Mouse (Mus musculus) hindlimb bud, embryonic 11.5 days (tissue): Measurements from ENCODE around the gene Gm13278.
"Not testable (repeated sequence)": the region's sequence is repeated elsewhere in the genome, so short reads cannot be mapped to it uniquely, and the experiment has no call there.

Experiments used
- DNase-seq: peaks from one replicate; pipeline ENCODE4 v3.0.0-alpha.2; 2012; ENCODE audit warnings: low read depth, low spot score; ENCODE audit errors: extremely low spot score

Gm13278 gene

DNA sequence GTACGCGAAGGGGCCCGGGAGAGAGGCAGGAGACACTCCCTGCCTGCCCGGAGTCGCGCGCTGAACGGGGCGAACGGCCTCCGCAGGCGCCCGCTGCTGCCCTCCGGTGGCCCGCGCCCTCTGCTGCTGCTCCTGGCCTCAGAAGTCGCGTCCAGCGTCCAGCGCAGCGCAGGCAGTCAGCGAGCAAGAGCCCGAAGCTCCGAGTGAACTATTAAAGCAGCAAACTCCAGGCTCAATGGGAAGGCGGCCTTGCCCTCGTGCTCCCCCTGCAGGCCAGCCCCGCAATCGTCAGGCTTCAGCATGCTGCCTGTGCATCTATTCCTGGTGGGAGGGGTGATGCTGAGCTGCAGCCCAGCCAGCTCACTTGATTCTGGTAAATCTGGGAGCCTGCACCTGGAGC is at the start of gene Gm13278:
Gene Gm13278 (plus strand): TSS at position 301 of the 400 bp plus-strand sequence.
- DNase-seq = not testable (repeated sequence)

DNA sequence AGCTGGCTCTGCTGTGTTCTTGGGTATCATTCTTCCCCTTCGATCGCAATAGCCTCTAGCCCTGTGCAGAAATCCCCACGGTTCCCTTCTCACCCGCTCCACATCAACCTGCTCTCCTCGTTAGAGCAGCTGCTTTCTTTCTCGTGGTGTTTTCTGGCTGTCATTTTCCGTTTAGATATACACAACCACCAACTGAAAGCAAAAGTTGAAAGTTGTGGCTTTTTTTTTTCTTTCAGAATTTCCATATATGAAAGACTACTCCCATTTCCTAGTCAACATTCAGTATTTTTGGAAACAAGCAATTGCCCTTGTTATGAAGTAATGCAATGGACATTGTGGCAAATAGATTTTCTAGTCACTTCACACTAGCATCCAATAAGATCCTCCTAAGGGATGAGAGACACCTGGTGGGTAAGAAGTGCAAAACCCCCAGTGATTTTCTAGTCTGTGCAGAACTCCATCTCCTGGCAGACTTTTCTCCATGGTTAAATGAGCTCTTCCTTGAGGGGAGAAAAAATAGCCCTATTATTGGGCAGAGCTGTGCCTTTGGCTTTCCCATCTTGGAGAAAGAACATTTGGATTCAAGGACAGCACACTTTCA is 48.5 kb upstream of the Gm13278 start:
- DNase-seq = no peak

DNA sequence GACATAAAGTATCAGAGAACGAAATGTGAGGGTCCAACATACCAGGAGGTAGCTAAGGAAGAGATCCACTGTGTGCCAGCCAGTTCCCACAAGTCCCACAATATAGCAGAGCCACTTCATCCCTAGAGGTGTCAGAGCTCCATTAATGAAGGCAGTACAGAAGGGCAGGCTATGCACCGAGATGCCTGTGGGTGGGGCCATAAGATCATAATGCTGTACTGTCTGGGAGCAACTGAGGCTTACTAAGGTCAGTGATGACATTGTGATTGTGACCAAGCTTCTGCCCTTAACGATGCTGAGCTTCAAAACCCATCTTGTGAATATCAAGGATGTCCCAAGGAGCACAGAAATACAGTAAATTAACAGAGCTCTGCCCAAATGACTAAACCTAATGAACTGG is 47.1 kb upstream of the Gm13278 start:
- no peak for DNase-seq

DNA sequence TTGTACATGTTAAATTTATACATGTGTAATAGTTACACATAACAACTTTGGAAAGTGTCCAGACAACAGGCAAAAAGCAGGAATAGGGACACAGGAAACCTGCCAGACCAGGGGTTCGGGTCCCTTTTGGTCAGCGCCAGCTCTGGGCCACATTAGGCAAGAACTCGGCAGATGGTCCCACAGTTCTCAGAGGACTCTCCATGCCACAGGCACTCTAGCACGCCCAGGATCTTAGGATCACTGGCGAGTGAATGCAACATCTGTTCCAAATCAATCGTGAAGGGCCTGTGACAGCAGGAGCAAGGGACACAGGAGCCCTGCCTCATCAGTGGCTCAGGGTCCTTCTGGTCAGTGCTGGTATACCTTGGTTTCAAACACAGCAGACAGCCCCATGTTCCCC is 41.4 kb upstream of the Gm13278 start:
- DNase-seq = no peak

GRCm38 (mm10) chr4:88754818-88755340 is 36.5 kb upstream of the Gm13278 start, which contains the start of gene Gm13271:
TSS of gene Gm13271 (plus strand) at chr4:88754868.
- DNase-seq = not testable (repeated sequence)

DNA sequence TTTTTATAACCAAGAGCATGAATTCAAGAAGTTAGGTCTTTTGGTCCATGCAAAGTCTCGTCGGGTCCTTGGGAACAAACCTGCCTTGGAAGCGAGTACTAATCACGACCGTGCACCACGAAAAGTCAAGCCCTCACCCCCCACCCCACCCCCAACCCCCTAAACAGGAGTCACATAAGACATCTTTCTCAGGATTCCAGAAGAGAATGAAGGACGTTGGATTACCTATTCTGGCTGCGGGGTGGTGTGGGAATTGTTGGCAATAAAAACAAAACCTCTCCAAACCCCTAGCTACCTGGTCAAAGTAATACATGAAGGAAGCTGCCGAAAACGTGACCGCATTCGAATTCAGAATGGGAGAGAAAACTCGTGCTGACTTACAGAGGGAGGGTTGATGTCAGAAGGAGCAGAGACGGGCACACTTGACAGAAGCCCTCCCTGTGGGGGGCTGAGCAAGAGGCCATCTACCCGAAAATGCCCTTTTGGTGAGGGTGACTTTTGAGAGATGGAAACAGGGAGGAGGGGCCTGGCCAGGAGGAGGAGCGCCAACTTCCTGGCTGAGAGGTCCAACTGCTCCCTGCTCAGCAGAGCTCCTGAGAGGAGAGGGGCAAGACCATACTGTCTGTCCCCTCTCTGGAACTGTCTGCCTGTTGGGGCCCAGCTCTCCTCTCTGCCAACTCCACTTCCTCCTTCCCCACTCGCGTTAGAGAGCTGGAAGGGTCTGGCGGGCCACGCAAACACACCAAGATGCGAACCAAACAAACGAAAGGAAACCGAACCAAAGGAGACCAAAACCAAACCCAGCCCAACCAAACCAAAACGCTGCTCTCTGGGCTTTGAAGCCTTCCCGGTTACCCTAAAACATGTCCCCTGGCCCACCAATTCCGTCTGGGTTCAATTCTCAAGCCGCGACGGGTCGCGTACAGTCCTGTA is 34.5 kb upstream of the Gm13278 start:
- DNase-seq = not testable (repeated sequence)

DNA sequence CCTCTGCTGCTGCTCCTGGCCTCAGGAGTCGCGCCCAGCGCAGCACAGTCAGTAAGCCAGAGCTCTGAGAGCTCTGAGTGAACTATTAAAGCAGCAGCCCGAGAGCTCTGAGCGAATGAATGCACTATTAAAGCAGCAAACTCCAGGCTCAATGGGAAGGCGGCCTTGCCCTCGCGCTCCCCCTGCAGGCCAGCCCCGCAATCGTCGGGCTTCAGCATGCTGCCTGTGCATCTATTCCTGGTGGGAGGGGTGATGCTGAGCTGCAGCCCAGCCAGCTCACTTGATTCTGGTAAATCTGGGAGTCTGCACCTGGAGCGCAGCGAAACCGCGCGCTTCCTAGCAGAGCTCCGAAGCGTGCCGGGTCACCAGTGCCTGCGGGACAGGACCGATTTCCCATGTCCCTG is 33.7 kb upstream of the Gm13278 start:
- not testable (repeated sequence) for DNase-seq

GRCm38 (mm10) chr4:88758751-88759150 is 32.6 kb upstream of the Gm13278 start:
- DNase-seq = not testable (repeated sequence)

DNA sequence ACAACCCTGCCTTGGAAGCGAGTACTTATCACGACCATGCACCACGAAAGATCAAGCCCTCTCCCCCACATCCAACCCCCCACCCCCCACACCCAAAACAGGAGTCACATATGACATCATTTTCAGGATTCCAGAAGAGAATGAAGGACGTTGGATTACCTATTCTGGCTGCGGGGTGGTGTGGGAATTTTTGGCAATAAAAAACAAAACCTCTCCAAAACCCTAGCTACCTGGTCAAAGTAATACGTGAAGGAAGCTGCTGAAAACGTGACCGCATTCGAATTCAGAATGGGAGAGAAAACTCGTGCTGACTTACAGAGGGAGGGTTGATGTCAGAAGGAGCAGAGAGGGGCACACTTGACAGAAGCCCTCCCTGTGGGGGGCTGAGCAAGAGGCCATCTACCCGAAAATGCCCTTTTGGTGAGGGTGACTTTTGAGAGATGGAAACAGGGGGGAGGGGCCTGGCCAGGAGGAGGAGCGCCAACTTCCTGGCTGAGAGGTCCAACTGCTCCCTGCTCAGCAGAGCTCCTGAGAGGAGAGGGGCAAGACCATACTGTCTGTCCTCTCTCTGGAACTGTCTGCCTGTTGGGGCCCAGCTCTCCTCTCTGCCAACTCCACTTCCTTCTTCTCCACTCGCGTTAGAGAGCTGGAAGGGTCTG is 31.6 kb upstream of the Gm13278 start, which contains the start of gene Gm13283:
Gene Gm13283 (plus strand): TSS at position 510 of the 659 bp plus-strand sequence.
- not testable (repeated sequence) for DNase-seq

GRCm38 (mm10) chr4:88760431-88760830 is 30.9 kb upstream of the Gm13278 start:
- DNase-seq = not testable (repeated sequence)

DNA sequence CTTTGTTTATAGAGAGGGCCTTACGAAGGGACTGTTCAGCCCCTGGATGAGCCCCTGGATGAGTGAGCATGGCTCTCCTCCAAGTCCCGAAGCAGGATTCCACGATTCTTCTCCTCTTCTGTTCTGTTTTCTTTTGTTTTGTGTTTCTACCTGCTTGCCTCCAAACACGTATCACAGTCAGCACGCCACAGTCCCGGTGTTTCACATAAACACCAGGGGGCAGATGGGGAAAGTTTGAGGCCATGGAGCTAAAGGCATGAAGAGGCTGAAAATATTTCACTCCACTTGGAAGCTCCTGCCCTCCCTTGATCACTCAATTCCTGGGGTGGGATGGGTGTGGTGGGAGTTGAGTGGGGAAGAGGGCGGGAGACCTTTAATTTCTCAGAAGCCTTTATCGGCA is 29.6 kb upstream of the Gm13278 start:
- not testable (repeated sequence) for DNase-seq

- DNase-seq = not testable (repeated sequence)
Observed at GRCm38 (mm10) chr4:88762341-88762740, 29.0 kb upstream of the Gm13278 start.

DNA sequence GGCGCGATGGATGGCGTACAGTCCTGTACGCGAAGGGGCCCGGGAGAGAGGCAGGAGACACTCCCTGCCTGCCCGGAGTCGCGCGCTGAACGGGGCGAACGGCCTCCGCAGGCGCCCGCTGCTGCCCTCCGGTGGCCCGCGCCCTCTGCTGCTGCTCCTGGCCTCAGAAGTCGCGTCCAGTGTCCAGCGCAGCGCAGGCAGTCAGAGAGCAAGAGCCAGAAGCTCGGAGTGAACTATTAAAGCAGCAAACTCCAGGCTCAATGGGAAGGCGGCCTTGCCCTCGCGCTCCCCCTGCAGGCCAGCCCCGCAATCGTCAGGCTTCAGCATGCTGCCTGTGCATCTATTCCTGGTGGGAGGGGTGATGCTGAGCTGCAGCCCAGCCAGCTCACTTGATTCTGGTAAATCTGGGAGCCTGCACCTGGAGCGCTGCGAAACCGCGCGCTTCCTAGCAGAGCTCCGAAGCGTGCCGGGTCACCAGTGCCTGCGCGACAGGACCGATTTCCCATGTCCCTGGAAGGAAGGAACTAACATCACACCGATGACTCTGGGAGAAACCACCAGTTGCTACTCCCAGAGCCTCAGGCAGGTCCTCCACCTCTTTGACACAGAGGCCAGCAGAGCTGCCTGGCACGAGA is 27.8 kb upstream of the Gm13278 start:
- DNase-seq = not testable (repeated sequence)

DNA sequence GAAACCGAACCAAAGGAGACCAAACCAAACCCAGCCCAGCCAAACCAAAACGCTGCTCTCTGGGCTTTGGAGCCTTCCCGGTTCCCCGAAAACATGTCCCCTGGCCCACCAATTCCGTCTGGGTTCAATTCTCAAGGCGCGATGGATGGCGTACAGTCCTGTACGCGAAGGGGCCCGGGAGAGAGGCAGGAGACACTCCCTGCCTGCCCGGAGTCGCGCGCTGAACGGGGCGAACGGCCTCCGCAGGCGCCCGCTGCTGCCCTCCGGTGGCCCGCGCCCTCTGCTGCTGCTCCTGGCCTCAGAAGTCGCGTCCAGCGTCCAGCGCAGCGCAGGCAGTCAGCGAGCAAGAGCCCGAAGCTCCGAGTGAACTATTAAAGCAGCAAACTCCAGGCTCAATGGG is 17.8 kb upstream of the Gm13278 start, which contains the start of gene Gm13290:
Gene Gm13290 (plus strand): TSS at position 301 of the 400 bp plus-strand sequence.
- not testable (repeated sequence) for DNase-seq

- DNase-seq = not testable (repeated sequence)
Observed at GRCm38 (mm10) chr4:88776622-88777021, 14.7 kb upstream of the Gm13278 start, which contains the start of gene Gm13289. TSS of gene Gm13289 (plus strand) at chr4:88776922.

DNA sequence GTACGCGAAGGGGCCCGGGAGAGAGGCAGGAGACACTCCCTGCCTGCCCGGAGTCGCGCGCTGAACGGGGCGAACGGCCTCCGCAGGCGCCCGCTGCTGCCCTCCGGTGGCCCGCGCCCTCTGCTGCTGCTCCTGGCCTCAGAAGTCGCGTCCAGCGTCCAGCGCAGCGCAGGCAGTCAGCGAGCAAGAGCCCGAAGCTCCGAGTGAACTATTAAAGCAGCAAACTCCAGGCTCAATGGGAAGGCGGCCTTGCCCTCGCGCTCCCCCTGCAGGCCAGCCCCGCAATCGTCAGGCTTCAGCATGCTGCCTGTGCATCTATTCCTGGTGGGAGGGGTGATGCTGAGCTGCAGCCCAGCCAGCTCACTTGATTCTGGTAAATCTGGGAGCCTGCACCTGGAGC is 11.8 kb upstream of the Gm13278 start, which contains the start of gene Gm13272:
Gene Gm13272 (plus strand): TSS at position 301 of the 400 bp plus-strand sequence.
- DNase-seq = not testable (repeated sequence)

- DNase-seq = not testable (repeated sequence)
Observed at GRCm38 (mm10) chr4:88780320-88780719, 11.0 kb upstream of the Gm13278 start.

DNA sequence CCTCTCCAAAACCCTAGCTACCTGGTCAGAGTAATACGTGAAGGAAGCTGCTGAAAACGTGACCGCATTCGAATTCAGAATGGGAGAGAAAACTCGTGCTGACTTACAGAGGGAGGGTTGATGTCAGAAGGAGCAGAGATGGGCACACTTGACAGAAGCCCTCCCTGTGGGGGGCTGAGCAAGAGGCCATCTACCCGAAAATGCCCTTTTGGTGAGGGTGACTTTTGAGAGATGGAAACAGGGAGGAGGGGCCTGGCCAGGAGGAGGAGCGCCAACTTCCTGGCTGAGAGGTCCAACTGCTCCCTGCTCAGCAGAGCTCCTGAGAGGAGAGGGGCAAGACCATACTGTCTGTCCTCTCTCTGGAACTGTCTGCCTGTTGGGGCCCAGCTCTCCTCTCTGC is 9.5 kb upstream of the Gm13278 start, which contains the start of gene Ifnz:
Gene Ifnz (plus strand): TSS at position 301 of the 400 bp plus-strand sequence.
- DNase-seq = not testable (repeated sequence)

DNA sequence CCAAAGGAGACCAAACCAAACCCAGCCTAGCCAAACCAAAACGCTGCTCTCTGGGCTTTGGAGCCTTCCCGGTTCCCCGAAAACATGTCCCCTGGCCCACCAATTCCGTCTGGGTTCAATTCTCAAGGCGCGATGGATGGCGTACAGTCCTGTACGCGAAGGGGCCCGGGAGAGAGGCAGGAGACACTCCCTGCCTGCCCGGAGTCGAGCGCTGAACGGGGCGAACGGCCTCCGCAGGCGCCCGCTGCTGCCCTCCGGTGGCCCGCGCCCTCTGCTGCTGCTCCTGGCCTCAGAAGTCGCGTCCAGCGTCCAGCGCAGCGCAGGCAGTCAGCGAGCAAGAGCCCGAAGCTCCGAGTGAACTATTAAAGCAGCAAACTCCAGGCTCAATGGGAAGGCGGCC is 9.0 kb upstream of the Gm13278 start:
- DNase-seq = not testable (repeated sequence)

GRCm38 (mm10) chr4:88785409-88785808 is 5.9 kb upstream of the Gm13278 start, which contains the start of gene Gm13276:
TSS of gene Gm13276 (plus strand) at chr4:88785709.
- not testable (repeated sequence) for DNase-seq
